Mouse (Mus musculus): Measurements from ENCODE around the gene Sirpa. TPM values are rescaled to one million over a fixed set of nuclear protein-coding genes. Genes with fewer than 3 reads are reported as not detected.

Gene Sirpa
- polyA plus RNA-seq, 1 experiment from 2014 or later, result 13.2 TPM

DNA sequence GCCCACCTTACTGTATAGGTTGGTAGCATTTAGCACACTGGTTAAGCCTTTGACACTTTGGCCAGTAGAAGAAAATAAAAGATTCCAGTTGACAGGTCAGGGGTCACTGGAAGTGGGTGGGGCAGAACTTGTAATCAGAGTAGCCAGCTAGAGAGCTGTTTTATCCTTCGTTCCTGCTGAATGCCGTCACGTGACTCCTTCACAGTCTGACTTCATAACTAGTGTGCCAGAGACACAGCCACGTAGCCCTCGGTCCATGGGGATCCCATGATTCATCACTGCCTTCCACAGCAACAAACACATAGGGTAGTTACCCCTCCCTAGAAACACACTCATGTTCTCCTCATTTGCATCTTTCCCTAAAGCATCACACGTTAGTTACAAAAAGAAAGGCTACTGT is 11.4 kb downstream of the Sirpa start:
- H3K4me3 ChIP-seq (ENCODE audit: low read depth, low read length), result no peak overlapping the region
- DNase-seq (ENCODE audit: low spot score) (no peak), ATAC-seq (ENCODE audit: low FRiP score, low TSS enrichment) (peak; percentile 45; the same call in 1 of the 2 replicates)
- TF ChIP-seq CTCF (IDR thresholded peaks at IDR 0.05; ENCODE audit: low read depth), result no peak
- TF ChIP-seq EP300 (optimal IDR thresholded peaks at IDR 0.05), result no peak
- H3K36me3 ChIP-seq (ENCODE audit: control insufficient read depth, insufficient read depth, low read length), result peaks cover under 1% of the 10 kb centered on the region
- WGBS, result 40% methylated on average over 6 of the region's 6 CpGs
- H3K4me2 ChIP-seq (replicated peaks; ENCODE audit: low read depth), result no peak overlapping the region
- H3K9ac ChIP-seq (ENCODE audit: low read length), result no peak overlapping the region
- H3K27me3 ChIP-seq (ENCODE audit: control insufficient read depth, insufficient read depth, low read length), result no peaks in the 10 kb centered on the region
- no peaks in the 10 kb centered on the region for H3K9me3 ChIP-seq (ENCODE audit: control insufficient read depth, low read length)
- no peak overlapping the region for H3K27ac ChIP-seq (replicated peaks)
- peaks cover 7% of the 10 kb centered on the region; the same call in 1 of the 2 replicates for H3K4me1 ChIP-seq (replicated peaks; ENCODE audit: control insufficient read depth, insufficient read depth)

DNA sequence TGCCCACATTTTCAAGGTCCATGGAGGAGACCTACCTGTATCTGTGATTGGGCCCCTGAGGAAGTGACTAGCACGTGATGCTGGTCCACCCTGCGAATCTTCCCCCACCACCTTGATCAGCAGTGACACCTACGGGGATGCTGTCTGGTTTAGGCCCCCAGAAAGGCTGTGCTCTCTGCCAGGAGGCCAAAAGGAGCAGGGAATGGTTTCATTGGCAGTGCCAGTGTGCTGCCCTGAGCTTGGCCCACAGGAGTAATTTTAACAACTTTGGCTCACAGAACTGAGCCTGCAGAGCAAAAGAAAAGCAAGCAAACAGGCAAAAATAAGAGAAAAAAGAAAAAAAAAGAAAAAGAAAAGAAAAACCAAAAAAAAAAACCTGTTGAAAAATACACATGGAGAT is 13.2 kb downstream of the Sirpa start:
- Histone ChIP-seq H3K27ac (replicated peaks) (no peak overlapping the region), H3K9ac (ENCODE audit: low read length) (no peak overlapping the region), H3K9me3 (ENCODE audit: control insufficient read depth, low read length) (no peaks in the 10 kb centered on the region), H3K27me3 (ENCODE audit: control insufficient read depth, insufficient read depth, low read length) (no peaks in the 10 kb centered on the region), H3K4me3 (ENCODE audit: low read depth, low read length) (no peak overlapping the region), H3K4me1 (replicated peaks; ENCODE audit: control insufficient read depth, insufficient read depth) (peaks cover 7% of the 10 kb centered on the region; the same call in 1 of the 2 replicates), H3K36me3 (ENCODE audit: control insufficient read depth, insufficient read depth, low read length) (peaks cover 4% of the 10 kb centered on the region), H3K4me2 (replicated peaks; ENCODE audit: low read depth) (no peak overlapping the region)
- no peak for ATAC-seq (ENCODE audit: low FRiP score, low TSS enrichment)
- no peak for DNase-seq (ENCODE audit: low spot score)
- no peak for TF ChIP-seq EP300 (optimal IDR thresholded peaks at IDR 0.05)
- TF ChIP-seq CTCF (IDR thresholded peaks at IDR 0.05; ENCODE audit: low read depth), result no peak
- 77% methylated on average over 3 of the region's 3 CpGs for WGBS

DNA sequence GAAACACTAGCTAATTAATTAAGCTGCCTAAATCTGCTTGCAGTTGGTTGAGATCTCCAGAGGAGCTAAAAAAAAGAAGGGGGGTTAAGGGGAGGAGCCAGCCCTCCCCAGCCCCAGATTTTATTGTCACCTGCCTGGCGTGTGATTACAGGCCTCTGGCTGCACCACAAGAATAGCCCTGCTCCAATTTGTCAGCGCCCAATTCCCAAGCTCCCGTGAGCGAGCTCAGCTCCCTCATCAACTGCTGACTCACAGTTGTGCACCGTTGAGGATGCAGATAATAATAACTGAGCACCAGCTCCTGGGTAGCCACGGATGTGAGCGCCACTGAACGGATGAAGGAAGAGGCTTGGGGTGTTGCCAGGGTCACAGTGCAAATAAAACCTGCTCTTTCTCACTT is 13.6 kb downstream of the Sirpa start:
- H3K9ac ChIP-seq (ENCODE audit: low read length), result no peak overlapping the region
- ATAC-seq (ENCODE audit: low FRiP score, low TSS enrichment) (no peak), DNase-seq (ENCODE audit: low spot score) (no peak)
- peaks cover 4% of the 10 kb centered on the region for H3K36me3 ChIP-seq (ENCODE audit: control insufficient read depth, insufficient read depth, low read length)
- H3K4me3 ChIP-seq (ENCODE audit: low read depth, low read length), result no peak overlapping the region
- H3K4me2 ChIP-seq (replicated peaks; ENCODE audit: low read depth), result no peak overlapping the region
- no peak overlapping the region for H3K27ac ChIP-seq (replicated peaks)
- H3K4me1 ChIP-seq (replicated peaks; ENCODE audit: control insufficient read depth, insufficient read depth), result peaks cover 4% of the 10 kb centered on the region; the same call in 1 of the 2 replicates
- WGBS, result 37% methylated on average over 8 of the region's 8 CpGs
- H3K27me3 ChIP-seq (ENCODE audit: control insufficient read depth, insufficient read depth, low read length), result no peaks in the 10 kb centered on the region
- H3K9me3 ChIP-seq (ENCODE audit: control insufficient read depth, low read length), result no peaks in the 10 kb centered on the region
- TF ChIP-seq EP300 (optimal IDR thresholded peaks at IDR 0.05), result no peak
- TF ChIP-seq CTCF (IDR thresholded peaks at IDR 0.05; ENCODE audit: low read depth), result no peak

- Histone ChIP-seq H3K27me3 (ENCODE audit: control insufficient read depth, insufficient read depth, low read length) (no peaks in the 10 kb centered on the region), H3K9me3 (ENCODE audit: control insufficient read depth, low read length) (no peaks in the 10 kb centered on the region), H3K27ac (replicated peaks) (no peak overlapping the region), H3K36me3 (ENCODE audit: control insufficient read depth, insufficient read depth, low read length) (peaks cover 4% of the 10 kb centered on the region), H3K9ac (ENCODE audit: low read length) (no peak overlapping the region), H3K4me3 (ENCODE audit: low read depth, low read length) (no peak overlapping the region), H3K4me2 (replicated peaks; ENCODE audit: low read depth) (no peak overlapping the region), H3K4me1 (replicated peaks; ENCODE audit: control insufficient read depth, insufficient read depth) (no peaks in the 10 kb centered on the region)
- ATAC-seq (ENCODE audit: low FRiP score, low TSS enrichment) (no peak), DNase-seq (ENCODE audit: low spot score) (no peak)
- 73% methylated on average over 2 of the region's 2 CpGs for WGBS
- TF ChIP-seq CTCF (IDR thresholded peaks at IDR 0.05; ENCODE audit: low read depth), result no peak
- no peak for TF ChIP-seq EP300 (optimal IDR thresholded peaks at IDR 0.05)
Measured at GRCm38 (mm10) chr2:129606899-129607298, 14.3 kb downstream of the Sirpa start.

GRCm38 (mm10) chr2:129613971-129614370 is 21.3 kb downstream of the Sirpa start:
- no peaks in the 10 kb centered on the region for H3K4me1 ChIP-seq (replicated peaks; ENCODE audit: control insufficient read depth, insufficient read depth)
- 90% methylated on average over 6 of the region's 6 CpGs for WGBS
- DNase-seq (ENCODE audit: low spot score) (no peak), ATAC-seq (ENCODE audit: low FRiP score, low TSS enrichment) (no peak)
- no peaks in the 10 kb centered on the region for H3K27me3 ChIP-seq (ENCODE audit: control insufficient read depth, insufficient read depth, low read length)
- H3K9me3 ChIP-seq (ENCODE audit: control insufficient read depth, low read length), result no peaks in the 10 kb centered on the region
- H3K36me3 ChIP-seq (ENCODE audit: control insufficient read depth, insufficient read depth, low read length), result peaks cover 4% of the 10 kb centered on the region; the same call in 1 of the 2 replicates
- H3K4me2 ChIP-seq (replicated peaks; ENCODE audit: low read depth), result no peak overlapping the region
- H3K27ac ChIP-seq (replicated peaks), result no peak overlapping the region
- H3K9ac ChIP-seq (ENCODE audit: low read length), result no peak overlapping the region
- TF ChIP-seq CTCF (IDR thresholded peaks at IDR 0.05; ENCODE audit: low read depth) (no peak), EP300 (optimal IDR thresholded peaks at IDR 0.05) (no peak)
- H3K4me3 ChIP-seq (ENCODE audit: low read depth, low read length), result no peak overlapping the region

GRCm38 (mm10) chr2:129614482-129615185 is 22.0 kb downstream of the Sirpa start:
- H3K4me1 ChIP-seq (replicated peaks; ENCODE audit: control insufficient read depth, insufficient read depth), result no peaks in the 10 kb centered on the region
- no peak overlapping the region for H3K4me3 ChIP-seq (ENCODE audit: low read depth, low read length)
- H3K9ac ChIP-seq (ENCODE audit: low read length), result no peak overlapping the region
- DNase-seq (ENCODE audit: low spot score) (no peak), ATAC-seq (ENCODE audit: low FRiP score, low TSS enrichment) (no peak)
- 76% methylated on average over 10 of the region's 10 CpGs for WGBS
- H3K27me3 ChIP-seq (ENCODE audit: control insufficient read depth, insufficient read depth, low read length), result no peaks in the 10 kb centered on the region
- TF ChIP-seq EP300 (optimal IDR thresholded peaks at IDR 0.05), result no peak
- no peak for TF ChIP-seq CTCF (IDR thresholded peaks at IDR 0.05; ENCODE audit: low read depth)
- H3K36me3 ChIP-seq (ENCODE audit: control insufficient read depth, insufficient read depth, low read length), result no peaks in the 10 kb centered on the region
- H3K9me3 ChIP-seq (ENCODE audit: control insufficient read depth, low read length), result no peaks in the 10 kb centered on the region
- no peak overlapping the region for H3K4me2 ChIP-seq (replicated peaks; ENCODE audit: low read depth)
- H3K27ac ChIP-seq (replicated peaks), result no peak overlapping the region
